Mouse (Mus musculus): ENCODE measurements at regions not wholly inside any gene's neighbourhood (a gene's known extent, or its start where the extent isn't known, plus 50 kb on each side); places are given as distances from the start of the nearest gene placed in this dataset.

GRCm38 (mm10) chr10:83819266-83819949, 96.7 kb downstream of the 1500009L16Rik start:
- peak; percentile 15 for DNase-seq (ENCODE audit: low spot score)

GRCm38 (mm10) chr10:83819950-83820275, 97.2 kb downstream of the 1500009L16Rik start:
- DNase-seq (ENCODE audit: low spot score) = no peak

- no peak for DNase-seq (ENCODE audit: low spot score)
These were observed 98.4 kb downstream of the 1500009L16Rik start for GRCm38 (mm10) chr10:83821089-83821488.

- no peak for DNase-seq (ENCODE audit: low spot score)
These were observed 103.4 kb downstream of the 1500009L16Rik start for GRCm38 (mm10) chr10:83826105-83826504.

- DNase-seq (ENCODE audit: low spot score) = no peak
These were observed 113.7 kb downstream of the 1500009L16Rik start for GRCm38 (mm10) chr10:83836351-83836750.

- DNase-seq (ENCODE audit: low spot score) = no peak
These were observed 117.6 kb downstream of the 1500009L16Rik start for GRCm38 (mm10) chr10:83840226-83840625.

GRCm38 (mm10) chr10:83850881-83851280, 128.2 kb downstream of the 1500009L16Rik start:
- no peak for DNase-seq (ENCODE audit: low spot score)

- DNase-seq (ENCODE audit: low spot score) = no peak
These were observed 129.5 kb downstream of the 1500009L16Rik start for GRCm38 (mm10) chr10:83852194-83852593.

GRCm38 (mm10) chr10:83852806-83853205, 130.1 kb downstream of the 1500009L16Rik start:
- no peak for DNase-seq (ENCODE audit: low spot score)

GRCm38 (mm10) chr10:83857794-83858442, 135.3 kb downstream of the 1500009L16Rik start:
- no peak for DNase-seq (ENCODE audit: low spot score)

GRCm38 (mm10) chr10:83858689-83859088, 136.0 kb downstream of the 1500009L16Rik start:
- no peak for DNase-seq (ENCODE audit: low spot score)

- no peak for DNase-seq (ENCODE audit: low spot score)
These were observed 137.0 kb downstream of the 1500009L16Rik start for GRCm38 (mm10) chr10:83859633-83860032.

GRCm38 (mm10) chr10:83861574-83862190, 139.0 kb downstream of the 1500009L16Rik start:
- no peak for DNase-seq (ENCODE audit: low spot score)

GRCm38 (mm10) chr10:83864591-83864990, 141.9 kb downstream of the 1500009L16Rik start:
- DNase-seq (ENCODE audit: low spot score) = no peak

- DNase-seq (ENCODE audit: low spot score) = no peak
These were observed 143.3 kb downstream of the 1500009L16Rik start for GRCm38 (mm10) chr10:83865929-83866328.

GRCm38 (mm10) chr10:83871736-83872400, 149.2 kb downstream of the 1500009L16Rik start:
- DNase-seq (ENCODE audit: low spot score) = no peak

- DNase-seq (ENCODE audit: low spot score) = no peak
These were observed 156.1 kb downstream of the 1500009L16Rik start for GRCm38 (mm10) chr10:83878745-83879144.

- DNase-seq (ENCODE audit: low spot score) = no peak
These were observed 159.6 kb downstream of the 1500009L16Rik start for GRCm38 (mm10) chr10:83882119-83882890.

- DNase-seq (ENCODE audit: low spot score) = no peak
These were observed 160.2 kb downstream of the 1500009L16Rik start for GRCm38 (mm10) chr10:83882891-83883185.

GRCm38 (mm10) chr10:83884553-83884952, 161.9 kb downstream of the 1500009L16Rik start:
- no peak for DNase-seq (ENCODE audit: low spot score)

- no peak for DNase-seq (ENCODE audit: low spot score)
These were observed 165.9 kb downstream of the 1500009L16Rik start for GRCm38 (mm10) chr10:83888587-83888986.

- no peak for DNase-seq (ENCODE audit: low spot score)
These were observed 173.1 kb downstream of the 1500009L16Rik start for GRCm38 (mm10) chr10:83895741-83896150.
